Mouse (Mus musculus) E14TG2a.4 (cell line): ENCODE measurements at regions not wholly inside any gene's neighbourhood (a gene's known extent, or its start where the extent isn't known, plus 50 kb on each side); places are given as distances from the start of the nearest gene placed in this dataset.

ENCODE experiments used
- H3K27me3 ChIP-seq: 2 replicates; pipeline ENCODE4 v1.6.1; 2014; ENCODE audit warnings: low read length, control low read depth; ENCODE audit not compliant: insufficient read depth
- H3K36me3 ChIP-seq: 2 replicates; pipeline ENCODE4 v1.6.1; 2014; ENCODE audit warnings: low read length, control low read depth; ENCODE audit not compliant: insufficient read depth
- H3K4me1 ChIP-seq: replicated peaks from 2 replicates; pipeline ENCODE4 v1.6.1; 2014; ENCODE audit warnings: low read depth, low read length, control low read depth
- H3K4me3 ChIP-seq: replicated peaks from 2 replicates; pipeline ENCODE4 v1.5.1; 2014; ENCODE audit warnings: mild to moderate bottlenecking, low read length
- H3K9me3 ChIP-seq: 2 replicates; pipeline ENCODE4 v1.6.1; 2014; ENCODE audit warnings: low read length, control low read depth
- CTCF ChIP-seq: conservative IDR thresholded peaks from 2 replicates; pipeline ENCODE4 v1.5.1; 2014; ENCODE audit warnings: low read length
- NANOG ChIP-seq: IDR thresholded peaks from 2 replicates; pipeline ENCODE4 v1.6.1; 2014; ENCODE audit warnings: borderline replicate concordance, low read length, mixed read lengths
- POU5F1 ChIP-seq: IDR thresholded peaks from 2 replicates; pipeline ENCODE4 v1.6.1; 2014; ENCODE audit warnings: low read length, borderline replicate concordance

- no peak overlapping the region for H3K4me3 ChIP-seq
- H3K36me3 ChIP-seq, result no peaks in the 10 kb centered on the region
- TF ChIP-seq POU5F1 (no peak), CTCF (no peak), NANOG (no peak)
- no peaks in the 10 kb centered on the region for H3K27me3 ChIP-seq
- no peaks in the 10 kb centered on the region for H3K9me3 ChIP-seq
- H3K4me1 ChIP-seq, result no peaks in the 10 kb centered on the region
Measured at GRCm38 (mm10) chr14:99480325-99481077, 182.0 kb downstream of the Klf5 start.

GRCm38 (mm10) chr14:99487981-99488380 lies 189.5 kb downstream of the Klf5 start:
- Histone ChIP-seq H3K36me3 (no peaks in the 10 kb centered on the region), H3K27me3 (no peaks in the 10 kb centered on the region), H3K4me3 (no peak overlapping the region), H3K4me1 (no peaks in the 10 kb centered on the region), H3K9me3 (no peaks in the 10 kb centered on the region)
- TF ChIP-seq CTCF, result no peak
- TF ChIP-seq POU5F1, result no peak
- no peak for TF ChIP-seq NANOG

- H3K4me1 ChIP-seq, result peaks cover 8% of the 10 kb centered on the region
- TF ChIP-seq NANOG, result no peak
- no peak for TF ChIP-seq POU5F1
- no peak for TF ChIP-seq CTCF
- H3K36me3 ChIP-seq, result no peaks in the 10 kb centered on the region
- H3K4me3 ChIP-seq, result no peak overlapping the region
- H3K27me3 ChIP-seq, result no peaks in the 10 kb centered on the region
- H3K9me3 ChIP-seq, result no peaks in the 10 kb centered on the region
Measured at GRCm38 (mm10) chr14:99493197-99493596, 194.7 kb downstream of the Klf5 start.

GRCm38 (mm10) chr14:99493659-99494058 lies 195.2 kb downstream of the Klf5 start:
- Histone ChIP-seq H3K4me1 (peaks cover 8% of the 10 kb centered on the region), H3K9me3 (no peaks in the 10 kb centered on the region), H3K36me3 (no peaks in the 10 kb centered on the region), H3K4me3 (no peak overlapping the region), H3K27me3 (no peaks in the 10 kb centered on the region)
- TF ChIP-seq NANOG, result no peak
- no peak for TF ChIP-seq CTCF
- TF ChIP-seq POU5F1, result no peak

- TF ChIP-seq CTCF (no peak), NANOG (no peak), POU5F1 (no peak)
- Histone ChIP-seq H3K4me3 (no peak overlapping the region), H3K27me3 (no peaks in the 10 kb centered on the region), H3K4me1 (peaks cover 11% of the 10 kb centered on the region), H3K36me3 (no peaks in the 10 kb centered on the region), H3K9me3 (peaks cover 4% of the 10 kb centered on the region; the same call in 1 of the 2 replicates)
Measured at GRCm38 (mm10) chr14:99499502-99500266, 201.2 kb downstream of the Klf5 start.

- Histone ChIP-seq H3K4me1 (peaks cover 17% of the 10 kb centered on the region), H3K9me3 (peaks cover 4% of the 10 kb centered on the region; the same call in 1 of the 2 replicates), H3K27me3 (no peaks in the 10 kb centered on the region), H3K4me3 (no peak overlapping the region), H3K36me3 (no peaks in the 10 kb centered on the region)
- TF ChIP-seq NANOG, result no peak
- no peak for TF ChIP-seq CTCF
- no peak for TF ChIP-seq POU5F1
Measured at GRCm38 (mm10) chr14:99504909-99505308, 206.4 kb downstream of the Klf5 start.

- Histone ChIP-seq H3K4me1 (peaks cover 29% of the 10 kb centered on the region), H3K36me3 (peaks cover 16% of the 10 kb centered on the region), H3K4me3 (peak overlapping the region; percentile 35), H3K27me3 (no peaks in the 10 kb centered on the region), H3K9me3 (peaks cover 26% of the 10 kb centered on the region)
- TF ChIP-seq CTCF (no peak), POU5F1 (no peak), NANOG (peak; percentile 96)
Measured at GRCm38 (mm10) chr14:99509696-99510536, 211.4 kb downstream of the Klf5 start.

GRCm38 (mm10) chr14:99515474-99515873 lies 217.0 kb downstream of the Klf5 start:
- Histone ChIP-seq H3K4me3 (no peak overlapping the region), H3K9me3 (peaks cover 29% of the 10 kb centered on the region), H3K4me1 (peaks cover 39% of the 10 kb centered on the region), H3K36me3 (peaks cover 21% of the 10 kb centered on the region), H3K27me3 (no peaks in the 10 kb centered on the region)
- no peak for TF ChIP-seq POU5F1
- TF ChIP-seq CTCF, result no peak
- TF ChIP-seq NANOG, result no peak
